13 mouse cellular contexts compared by ENCODE assay signal in genomic region chr7:29417332-29418069, GRCm38 (mm10).
A peak's percentile ranks its signal among the peaks of the same experiment; 100 is the strongest.
DNase-seq lines count a peak whose midpoint lies in the region; ATAC-seq and TF ChIP-seq lines count a peak whose summit lies in the region.
"Had no signal": no experiment of that assay in that cellular context is flagged by ENCODE, and none has a peak within 500 bp of the region (broad histone marks: within the 10 kb centered on the region; RNA-seq: fewer than 3 reads in every experiment).

No protein-coding gene starts in this region.

- no peaks in the 10 kb centered on the region for H3K27me3 ChIP-seq in forebrain, embryonic 12.5 days
- no peaks in the 10 kb centered on the region for H3K27me3 ChIP-seq in forebrain, postnatal 0 days (ENCODE audit: insufficient read depth, low read length)
- H3K27me3 ChIP-seq in neural tube, embryonic 11.5 days (ENCODE audit: control insufficient read depth, insufficient read depth, low read length), result no peaks in the 10 kb centered on the region
- H3K27me3 ChIP-seq: kidney, embryonic 15.5 days had no signal

- no peak for DNase-seq in forebrain, postnatal 0 days
- DNase-seq in neural tube, embryonic 11.5 days (ENCODE audit: low spot score), result peak; percentile 31
- DNase-seq in neural tube, embryonic 10.5 days (ENCODE audit: extremely low spot score, low spot score), result no peak
- peak; percentile 47 for DNase-seq in lung, postnatal 36 days
- no peak for DNase-seq in testis, postnatal 10 days (ENCODE audit: low spot score)
- no peak for DNase-seq in left cerebral cortex, postnatal 36 days (ENCODE audit: low spot score in 2 of 2)
- DNase-seq: cerebellum, adult 9-10 months; heart, postnatal 36 days had no signal

- no peak overlapping the region for H3K9ac ChIP-seq in forebrain, embryonic 12.5 days
- no peak overlapping the region for H3K9ac ChIP-seq in forebrain, postnatal 0 days
- H3K9ac ChIP-seq in neural tube, embryonic 11.5 days (ENCODE audit: low read length), result no peak overlapping the region
- H3K9ac ChIP-seq: kidney, embryonic 15.5 days; liver, embryonic 14.5 days had no signal

- ATAC-seq in forebrain, embryonic 12.5 days (ENCODE audit: low FRiP score), result peak; percentile 65
- no peak for ATAC-seq in forebrain, postnatal 0 days
- ATAC-seq in neural tube, embryonic 11.5 days (ENCODE audit: insufficient read depth, low FRiP score, low TSS enrichment), result no peak
- ATAC-seq in granulocyte monocyte progenitor cell, adult 5-6 weeks (replicated peaks; ENCODE audit: poor library complexity, severe bottlenecking), result no peak

- intact Hi-C loops in left cerebral cortex, postnatal 36 days (cut with DNase I), result no loop called here

- H3K4me2 ChIP-seq in forebrain, embryonic 12.5 days, result no peak overlapping the region
- H3K4me2 ChIP-seq in forebrain, postnatal 0 days (ENCODE audit: low read depth), result no peak overlapping the region
- H3K4me2 ChIP-seq in neural tube, embryonic 11.5 days (ENCODE audit: low read depth), result no peak overlapping the region
- H3K4me2 ChIP-seq: kidney, embryonic 15.5 days had no signal

- H3K36me3 ChIP-seq in forebrain, embryonic 12.5 days (replicated peaks), result no peaks in the 10 kb centered on the region
- no peaks in the 10 kb centered on the region for H3K36me3 ChIP-seq in forebrain, postnatal 0 days (ENCODE audit: insufficient read depth)
- H3K36me3 ChIP-seq in neural tube, embryonic 11.5 days (ENCODE audit: control insufficient read depth, insufficient read depth, low read length), result no peaks in the 10 kb centered on the region
- H3K36me3 ChIP-seq: kidney, embryonic 15.5 days had no signal

- 30% methylated on average over 8 of the region's 8 CpGs for WGBS in forebrain, embryonic 12.5 days
- 34% methylated on average over 8 of the region's 8 CpGs for WGBS in forebrain, postnatal 0 days
- WGBS in neural tube, embryonic 11.5 days, result 34% methylated on average over 8 of the region's 8 CpGs

- H3K4me1 ChIP-seq in forebrain, embryonic 12.5 days, result peaks cover 35% of the 10 kb centered on the region
- peaks cover 8% of the 10 kb centered on the region; the same call in 1 of the 2 replicates for H3K4me1 ChIP-seq in forebrain, postnatal 0 days (ENCODE audit: insufficient read depth)
- peaks cover 15% of the 10 kb centered on the region for H3K4me1 ChIP-seq in neural tube, embryonic 11.5 days (ENCODE audit: control insufficient read depth, insufficient read depth, low read length)

- no peak for TF ChIP-seq CTCF in forebrain, postnatal 0 days (IDR thresholded peaks at IDR 0.05; ENCODE audit: low read depth)

- H3K9me3 ChIP-seq in forebrain, embryonic 12.5 days, result no peaks in the 10 kb centered on the region
- H3K9me3 ChIP-seq in forebrain, postnatal 0 days (ENCODE audit: low read length), result no peaks in the 10 kb centered on the region
- no peaks in the 10 kb centered on the region for H3K9me3 ChIP-seq in neural tube, embryonic 11.5 days (ENCODE audit: control insufficient read depth, low read length)
- H3K9me3 ChIP-seq: kidney, embryonic 15.5 days had no signal

- peak overlapping the region; percentile 42 for H3K27ac ChIP-seq in forebrain, embryonic 12.5 days
- no peak overlapping the region for H3K27ac ChIP-seq in forebrain, postnatal 0 days (ENCODE audit: low read depth, low read length)
- no peak overlapping the region for H3K27ac ChIP-seq in neural tube, embryonic 11.5 days (ENCODE audit: low read depth, low read length)
- H3K27ac ChIP-seq: kidney, embryonic 15.5 days; liver, embryonic 14.5 days had no signal

- H3K4me3 ChIP-seq in forebrain, embryonic 12.5 days (replicated peaks), result no peak overlapping the region
- no peak overlapping the region for H3K4me3 ChIP-seq in forebrain, postnatal 0 days (ENCODE audit: low read depth, low read length)
- H3K4me3 ChIP-seq in neural tube, embryonic 11.5 days (ENCODE audit: low read depth, low read length), result no peak overlapping the region
- H3K4me3 ChIP-seq: kidney, embryonic 15.5 days; myocyte had no signal

Comparison
In these comparisons a context has a peak if more than half of its experiments do, and no peak if none do; other contexts are left out.
1. DNase-seq: peak in neural tube, embryonic 11.5 days (single experiment) and lung, postnatal 36 days (single experiment); none in forebrain, postnatal 0 days (single experiment), neural tube, embryonic 10.5 days (single experiment), testis, postnatal 10 days (single experiment) and left cerebral cortex, postnatal 36 days (0 of 2).